Mouse (Mus musculus) midbrain, embryonic 10.5 days (tissue): ENCODE measurements at regions not wholly inside any gene's neighbourhood (a gene's known extent, or its start where the extent isn't known, plus 50 kb on each side); places are given as distances from the start of the nearest gene placed in this dataset.
"Not testable (repeated sequence)": the region's sequence is repeated elsewhere in the genome, so short reads cannot be mapped to it uniquely, and the experiment has no call there.

Experiments used
- DNase-seq: peaks from one replicate; pipeline ENCODE4 v3.0.0-alpha.2; 2017; ENCODE audit warnings: low spot score
- H3K27ac ChIP-seq: fragments of 300-500 bp; sonication (generic); replicated peaks from 2 replicates; pipeline ENCODE4 v1.5.1; 2016; ENCODE audit warnings: mild to moderate bottlenecking
- H3K27me3 ChIP-seq: fragments of 300-500 bp; sonication (generic); 2 replicates; pipeline ENCODE4 v1.6.1; 2016; ENCODE audit warnings: low read depth, mild to moderate bottlenecking; ENCODE audit not compliant: poor library complexity, severe bottlenecking
- H3K36me3 ChIP-seq: fragments of 300-500 bp; sonication (generic); 2 replicates; pipeline ENCODE4 v1.6.1; 2016; ENCODE audit warnings: mild to moderate bottlenecking, moderate library complexity
- H3K4me1 ChIP-seq: fragments of 300-500 bp; sonication (generic); 2 replicates; pipeline ENCODE4 v1.6.1; 2016
- H3K4me3 ChIP-seq: fragments of 300-500 bp; sonication (generic); 2 replicates; pipeline ENCODE4 v1.5.1; 2016; ENCODE audit warnings: mild to moderate bottlenecking, moderate library complexity
- H3K9me3 ChIP-seq: fragments of 300-500 bp; sonication (generic); replicated peaks from 2 replicates; pipeline ENCODE4 v1.6.1; 2016; ENCODE audit warnings: mild to moderate bottlenecking
- WGBS: fragments of 180-500 bp; shearing (Covaris S2); methylation state at CpG from one replicate; pipeline ENCODE4 v1.1.7; 2016; 5-methylcytosine and 5-hydroxymethylcytosine counted together

DNA sequence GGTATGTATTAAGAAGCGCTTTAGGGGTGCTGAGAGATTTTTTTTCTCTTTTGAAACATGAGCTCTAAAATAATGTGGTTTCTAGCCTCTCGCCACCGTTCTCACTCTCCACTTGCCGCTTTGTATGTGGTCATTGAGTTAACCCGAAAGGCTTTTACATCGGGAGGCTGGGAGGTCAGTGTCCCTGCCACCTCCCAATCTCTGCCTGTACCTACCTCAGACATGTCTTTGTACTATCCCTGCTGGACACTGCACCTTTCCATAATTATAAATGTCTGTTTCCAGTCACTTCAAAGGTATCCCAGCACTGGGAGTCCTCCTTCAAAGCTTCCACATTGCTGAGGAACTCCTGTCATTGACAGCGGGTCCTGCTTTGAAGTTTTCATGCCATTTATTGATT lies 347.6 kb upstream of the Tbc1d2b start:
- H3K27me3 ChIP-seq: no peaks in the 10 kb centered on the region
- H3K4me1 ChIP-seq: no peaks in the 10 kb centered on the region
- peak; percentile 33 for DNase-seq
- no peaks in the 10 kb centered on the region for H3K36me3 ChIP-seq
- no peaks in the 10 kb centered on the region for H3K9me3 ChIP-seq
- no peak overlapping the region for H3K27ac ChIP-seq
- no peak overlapping the region for H3K4me3 ChIP-seq
- 72% methylated on average over 7 of the region's 7 CpGs for WGBS

DNA sequence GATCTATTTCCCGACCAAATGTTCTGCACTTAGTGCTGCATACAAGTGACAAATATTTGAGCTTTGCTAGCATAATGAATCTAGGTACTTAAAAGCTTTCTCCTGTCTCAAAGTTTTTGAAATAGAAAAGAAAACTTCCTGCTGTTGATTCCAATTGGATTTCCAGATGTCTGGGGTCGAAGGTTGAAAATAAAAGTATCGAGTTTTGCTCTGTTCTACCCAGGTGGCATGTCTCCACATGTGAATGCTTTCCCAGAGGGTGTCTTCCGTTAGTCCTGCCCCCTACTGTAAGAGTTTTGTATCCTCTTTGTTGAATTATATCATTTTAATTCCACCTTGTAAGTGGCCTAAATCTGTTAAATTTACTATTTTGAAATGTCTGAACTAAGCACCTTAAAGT lies 327.3 kb upstream of the Tbc1d2b start:
- WGBS: 76% methylated on average over 4 of the region's 4 CpGs
- H3K27me3 ChIP-seq: no peaks in the 10 kb centered on the region
- H3K27ac ChIP-seq: no peak overlapping the region
- no peak for DNase-seq
- H3K9me3 ChIP-seq: no peaks in the 10 kb centered on the region
- H3K4me3 ChIP-seq: no peak overlapping the region
- H3K36me3 ChIP-seq: no peaks in the 10 kb centered on the region
- no peaks in the 10 kb centered on the region for H3K4me1 ChIP-seq

DNA sequence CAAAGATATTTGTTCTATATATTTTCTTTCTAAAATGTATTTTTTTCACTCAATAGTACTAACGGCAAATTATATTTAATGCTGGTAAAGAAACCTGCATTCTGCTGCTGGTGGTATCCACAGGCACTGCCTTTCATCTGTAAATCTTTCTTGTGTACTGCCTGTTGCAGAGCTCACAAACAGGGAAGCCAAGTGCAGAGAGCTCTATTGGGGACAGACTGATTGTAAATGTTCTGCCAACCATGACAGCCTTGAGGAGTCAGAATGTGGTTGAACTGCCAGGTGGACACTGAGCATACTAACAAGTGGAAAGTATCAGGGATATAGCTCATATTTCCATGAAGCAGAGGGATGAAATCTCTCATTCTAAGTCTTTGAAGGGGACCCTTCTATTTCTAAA lies 286.1 kb upstream of the Tbc1d2b start:
- Histone ChIP-seq H3K27me3 (no peaks in the 10 kb centered on the region), H3K4me1 (peaks cover 17% of the 10 kb centered on the region), H3K9me3 (peaks cover 6% of the 10 kb centered on the region), H3K27ac (peak overlapping the region; percentile 25; the same call in 1 of the 2 replicates), H3K36me3 (no peaks in the 10 kb centered on the region), H3K4me3 (no peak overlapping the region)
- WGBS: 68% methylated on average over 1 of the region's 1 CpGs
- DNase-seq: no peak

GRCm38 (mm10) chr9:90556216-90556615 lies 285.6 kb upstream of the Tbc1d2b start:
- WGBS: 65% methylated on average over 3 of the region's 3 CpGs
- Histone ChIP-seq H3K27ac (peak overlapping the region; percentile 59; the same call in 1 of the 2 replicates), H3K27me3 (no peaks in the 10 kb centered on the region), H3K4me3 (no peak overlapping the region), H3K4me1 (peaks cover 17% of the 10 kb centered on the region), H3K36me3 (no peaks in the 10 kb centered on the region), H3K9me3 (peaks cover 6% of the 10 kb centered on the region)
- no peak for DNase-seq

- Histone ChIP-seq H3K4me3 (no peak overlapping the region), H3K9me3 (no peaks in the 10 kb centered on the region), H3K27me3 (no peaks in the 10 kb centered on the region), H3K36me3 (no peaks in the 10 kb centered on the region), H3K4me1 (no peaks in the 10 kb centered on the region), H3K27ac (no peak overlapping the region)
- no peak for DNase-seq
- WGBS: 98% methylated on average over 1 of the region's 1 CpGs
These were observed 277.3 kb upstream of the Tbc1d2b start for GRCm38 (mm10) chr9:90547931-90548330.

DNA sequence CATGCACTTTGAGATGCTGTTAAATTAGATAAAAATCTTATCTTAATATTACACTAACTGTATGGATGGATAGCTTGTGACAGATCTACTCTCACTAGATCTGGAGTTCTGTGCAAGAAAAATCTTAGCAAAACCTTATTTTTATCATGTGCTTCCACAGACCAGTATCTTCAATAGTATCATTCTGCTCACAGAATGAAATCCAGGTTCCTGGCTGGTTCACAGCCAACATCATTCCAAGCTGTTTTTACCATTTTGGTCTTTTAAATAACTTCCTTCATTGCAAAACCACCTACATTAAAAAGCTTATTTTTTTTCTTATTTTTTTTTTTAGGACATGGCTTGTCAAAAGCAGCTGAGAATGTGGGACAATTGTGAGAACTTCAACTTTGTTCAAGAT lies 276.1 kb upstream of the Tbc1d2b start:
- Histone ChIP-seq H3K4me3 (no peak overlapping the region), H3K4me1 (no peaks in the 10 kb centered on the region), H3K27me3 (no peaks in the 10 kb centered on the region), H3K9me3 (no peaks in the 10 kb centered on the region), H3K27ac (no peak overlapping the region), H3K36me3 (no peaks in the 10 kb centered on the region)
- DNase-seq: no peak

DNA sequence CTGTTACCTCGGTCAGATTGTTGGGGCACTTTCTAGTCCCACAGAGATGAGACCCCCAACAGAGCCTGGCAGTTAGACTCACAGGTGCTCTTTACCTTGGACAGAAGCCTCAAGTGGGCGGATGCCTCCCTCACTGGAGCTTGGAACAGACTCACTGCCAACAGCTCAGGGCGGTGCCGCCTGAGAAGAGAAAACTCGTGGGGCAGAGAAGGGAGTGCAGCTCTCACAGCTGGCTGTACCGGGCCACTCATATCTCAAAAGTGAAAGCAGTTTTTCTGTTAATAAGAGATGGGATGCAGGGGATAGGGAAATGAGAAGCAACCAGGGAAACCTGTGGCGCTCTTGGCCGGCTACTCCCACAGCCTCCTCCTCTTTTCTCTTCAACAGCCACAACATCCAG lies 267.1 kb upstream of the Tbc1d2b start:
- H3K27ac ChIP-seq, DNase-seq, H3K4me3 ChIP-seq, H3K36me3 ChIP-seq, H3K9me3 ChIP-seq, H3K4me1 ChIP-seq, H3K27me3 ChIP-seq: not testable (repeated sequence)
- WGBS: 89% methylated on average over 8 of the region's 8 CpGs

GRCm38 (mm10) chr9:90533372-90533771 lies 262.8 kb upstream of the Tbc1d2b start:
- H3K9me3 ChIP-seq: no peaks in the 10 kb centered on the region
- no peak overlapping the region for H3K27ac ChIP-seq
- no peak for DNase-seq
- H3K4me1 ChIP-seq: no peaks in the 10 kb centered on the region
- no peaks in the 10 kb centered on the region for H3K36me3 ChIP-seq
- H3K27me3 ChIP-seq: no peaks in the 10 kb centered on the region
- no peak overlapping the region for H3K4me3 ChIP-seq

- no peaks in the 10 kb centered on the region for H3K36me3 ChIP-seq
- H3K4me3 ChIP-seq: no peak overlapping the region
- no peak overlapping the region for H3K27ac ChIP-seq
- no peaks in the 10 kb centered on the region for H3K4me1 ChIP-seq
- 85% methylated on average over 3 of the region's 3 CpGs for WGBS
- no peak for DNase-seq
- no peaks in the 10 kb centered on the region for H3K27me3 ChIP-seq
- no peaks in the 10 kb centered on the region for H3K9me3 ChIP-seq
These were observed 250.6 kb upstream of the Tbc1d2b start for GRCm38 (mm10) chr9:90521186-90521585.

DNA sequence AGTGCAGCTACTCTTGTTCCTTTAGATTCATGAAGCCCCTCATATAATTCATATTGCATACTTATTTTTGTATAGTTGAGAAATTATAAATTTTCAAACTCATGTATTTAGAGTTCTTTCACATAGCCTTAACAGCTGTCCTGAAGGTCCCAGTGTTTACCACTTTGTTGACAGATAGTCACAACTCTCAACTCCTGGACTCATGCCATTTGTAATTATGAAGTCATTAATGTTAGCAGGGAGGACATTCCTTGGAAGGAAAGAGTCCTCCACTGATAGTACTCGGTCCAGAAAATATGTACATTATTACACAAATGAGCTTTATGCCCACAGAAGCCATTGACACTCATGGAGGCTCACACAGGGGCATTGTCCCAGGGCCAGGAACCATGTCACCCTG lies 224.3 kb upstream of the Tbc1d2b start:
- 68% methylated on average over 1 of the region's 1 CpGs for WGBS
- H3K27ac ChIP-seq: no peak overlapping the region
- H3K4me1 ChIP-seq: no peaks in the 10 kb centered on the region
- no peaks in the 10 kb centered on the region for H3K36me3 ChIP-seq
- H3K9me3 ChIP-seq: no peaks in the 10 kb centered on the region
- H3K4me3 ChIP-seq: no peak overlapping the region
- DNase-seq: no peak
- no peaks in the 10 kb centered on the region for H3K27me3 ChIP-seq

DNA sequence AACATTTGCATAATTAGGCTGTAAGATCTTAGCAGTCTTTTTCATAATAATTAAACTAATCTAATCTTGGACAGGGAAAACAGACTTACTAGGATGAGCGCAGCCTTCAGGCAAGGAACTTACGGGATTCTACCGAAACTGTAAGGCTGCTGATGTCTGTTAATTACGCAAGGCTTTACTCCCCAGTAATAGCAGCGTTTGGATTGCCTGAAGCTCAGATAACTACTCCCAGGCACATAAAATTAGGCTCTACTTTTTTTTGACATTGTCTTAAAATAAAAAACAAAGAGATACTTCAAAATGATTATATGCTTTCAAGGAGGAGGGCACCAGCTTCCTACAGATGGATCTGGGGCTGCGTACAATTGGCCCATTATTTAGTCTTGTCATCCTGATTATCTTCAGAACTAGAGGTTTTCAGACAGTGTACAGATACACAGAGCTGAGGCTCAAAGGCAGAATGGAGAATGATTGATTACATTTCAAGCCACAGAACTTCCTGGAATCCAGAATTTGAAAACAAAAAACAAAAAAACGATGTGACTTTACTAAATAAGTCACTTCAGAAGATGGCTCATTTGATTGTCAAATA lies 220.1 kb upstream of the Tbc1d2b start:
- no peaks in the 10 kb centered on the region for H3K9me3 ChIP-seq
- H3K4me3 ChIP-seq: no peak overlapping the region
- H3K4me1 ChIP-seq: no peaks in the 10 kb centered on the region
- WGBS: 89% methylated on average over 7 of the region's 7 CpGs
- no peak overlapping the region for H3K27ac ChIP-seq
- H3K27me3 ChIP-seq: no peaks in the 10 kb centered on the region
- H3K36me3 ChIP-seq: no peaks in the 10 kb centered on the region
- DNase-seq: no peak

- Histone ChIP-seq H3K4me1 (no peaks in the 10 kb centered on the region), H3K4me3 (no peak overlapping the region), H3K27ac (no peak overlapping the region), H3K36me3 (no peaks in the 10 kb centered on the region), H3K27me3 (no peaks in the 10 kb centered on the region), H3K9me3 (no peaks in the 10 kb centered on the region)
- 94% methylated on average over 2 of the region's 2 CpGs for WGBS
- DNase-seq: no peak
These were observed 180.0 kb upstream of the Tbc1d2b start for GRCm38 (mm10) chr9:90450579-90450978.

DNA sequence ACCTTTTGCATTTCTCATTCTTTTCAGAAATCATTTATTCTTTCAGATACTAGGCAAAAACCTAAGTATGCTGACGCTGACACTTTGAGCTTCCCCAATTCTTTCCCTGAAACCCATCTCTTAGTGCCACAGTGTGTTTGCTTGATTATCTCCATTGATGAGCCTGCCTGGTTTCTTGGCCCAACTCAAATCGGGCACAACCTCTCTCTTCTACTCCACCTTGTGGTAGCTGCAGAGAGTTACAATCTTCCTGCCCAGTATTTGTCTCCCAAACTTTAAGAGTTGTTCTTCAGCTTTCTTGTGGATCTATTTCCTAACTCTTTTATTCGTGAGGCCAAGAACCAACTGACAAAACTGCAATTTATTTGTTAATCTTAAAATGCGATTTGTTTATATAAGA lies 176.4 kb upstream of the Tbc1d2b start:
- no peaks in the 10 kb centered on the region for H3K4me1 ChIP-seq
- no peaks in the 10 kb centered on the region for H3K27me3 ChIP-seq
- WGBS: 18% methylated on average over 4 of the region's 4 CpGs
- no peak overlapping the region for H3K27ac ChIP-seq
- H3K36me3 ChIP-seq: no peaks in the 10 kb centered on the region
- no peak overlapping the region for H3K4me3 ChIP-seq
- H3K9me3 ChIP-seq: no peaks in the 10 kb centered on the region
- no peak for DNase-seq

- no peak for DNase-seq
- Histone ChIP-seq H3K4me3 (no peak overlapping the region), H3K36me3 (no peaks in the 10 kb centered on the region), H3K9me3 (no peaks in the 10 kb centered on the region), H3K27me3 (no peaks in the 10 kb centered on the region), H3K4me1 (no peaks in the 10 kb centered on the region), H3K27ac (no peak overlapping the region)
- 44% methylated on average over 4 of the region's 4 CpGs for WGBS
These were observed 164.3 kb upstream of the Tbc1d2b start for GRCm38 (mm10) chr9:90434902-90435301.
